Mouse (Mus musculus) forebrain, embryonic 15.5 days (tissue): Measurements from ENCODE around the gene Tmem104. TPM values are rescaled to one million over a fixed set of nuclear protein-coding genes. Genes with fewer than 3 reads are reported as not detected.

ENCODE experiments used
- ATAC-seq: fragments of 200-750 bp; cut with Nextera tagmentation; replicated peaks from 2 replicates; pipeline ENCODE4 v1.8.0; 2017; ENCODE audit warnings: mild to moderate bottlenecking, moderate TSS enrichment, moderate library complexity
- H3K27ac ChIP-seq: fragments of 300-500 bp; sonication (generic); replicated peaks from 2 replicates; pipeline ENCODE4 v1.5.1; 2015; ENCODE audit warnings: mild to moderate bottlenecking, inconsistent platforms
- H3K27me3 ChIP-seq: fragments of 300-500 bp; sonication (generic); 2 replicates; pipeline ENCODE4 v1.6.1; 2015; ENCODE audit warnings: inconsistent platforms
- H3K36me3 ChIP-seq: fragments of 300-500 bp; sonication (generic); 2 replicates; pipeline ENCODE4 v1.6.1; 2015; ENCODE audit warnings: mild to moderate bottlenecking, inconsistent platforms
- H3K4me1 ChIP-seq: fragments of 300-500 bp; sonication (generic); 2 replicates; pipeline ENCODE4 v1.6.1; 2015; ENCODE audit warnings: inconsistent platforms
- H3K4me2 ChIP-seq: fragments of 300-500 bp; sonication (generic); replicated peaks from 2 replicates; pipeline ENCODE4 v1.6.1; 2015; ENCODE audit warnings: mild to moderate bottlenecking, inconsistent platforms
- H3K4me3 ChIP-seq: fragments of 300-500 bp; sonication (generic); 2 replicates; pipeline ENCODE4 v1.5.1; 2015; ENCODE audit warnings: mild to moderate bottlenecking, inconsistent platforms
- H3K9ac ChIP-seq: fragments of 300-500 bp; sonication (generic); replicated peaks from 2 replicates; pipeline ENCODE4 v1.6.1; 2015; ENCODE audit warnings: mild to moderate bottlenecking, inconsistent platforms
- H3K9me3 ChIP-seq: fragments of 300-500 bp; sonication (generic); 2 replicates; pipeline ENCODE4 v1.6.1; 2016; ENCODE audit warnings: inconsistent platforms
- WGBS: fragments of 180-500 bp; shearing (Covaris S2); methylation state at CpG from one replicate; pipeline ENCODE4 v1.1.7; 2015; ENCODE audit warnings: mixed read lengths; 5-methylcytosine and 5-hydroxymethylcytosine counted together
- polyA plus RNA-seq: library from polyadenylated mRNA; unstranded; fragments of >200 nt; fragmentation: Nextera tagmentation; extraction: Ambion mirVana; gene quantifications from 2 replicates; pipeline ENCODE4 v1.2.1, GENCODE M21; 2015

Tmem104 gene
- polyA plus RNA-seq, 1 experiment from 2014 or later: 10.8 TPM

GRCm38 (mm10) chr11:115227640-115228039 lies 40.4 kb downstream of the Tmem104 start:
- no peak; the same call in 1 of the 2 replicates for ATAC-seq
- H3K9ac ChIP-seq: no peak overlapping the region
- H3K4me1 ChIP-seq: peaks cover 80% of the 10 kb centered on the region
- H3K9me3 ChIP-seq: no peaks in the 10 kb centered on the region
- peak overlapping the region; percentile 78 for H3K27ac ChIP-seq
- H3K4me2 ChIP-seq: no peak overlapping the region
- H3K4me3 ChIP-seq: no peak overlapping the region
- WGBS: 29% methylated on average over 12 of the region's 12 CpGs
- no peaks in the 10 kb centered on the region for H3K36me3 ChIP-seq
- H3K27me3 ChIP-seq: no peaks in the 10 kb centered on the region

- no peak overlapping the region for H3K4me2 ChIP-seq
- H3K27ac ChIP-seq: no peak overlapping the region
- no peaks in the 10 kb centered on the region for H3K27me3 ChIP-seq
- no peak for ATAC-seq
- no peaks in the 10 kb centered on the region for H3K36me3 ChIP-seq
- peaks cover 80% of the 10 kb centered on the region for H3K4me1 ChIP-seq
- no peak overlapping the region for H3K9ac ChIP-seq
- 74% methylated on average over 7 of the region's 7 CpGs for WGBS
- H3K4me3 ChIP-seq: no peak overlapping the region
- no peaks in the 10 kb centered on the region for H3K9me3 ChIP-seq
Observed at GRCm38 (mm10) chr11:115228430-115228829, 41.1 kb downstream of the Tmem104 start.

- H3K4me1 ChIP-seq: peaks cover 82% of the 10 kb centered on the region
- H3K27ac ChIP-seq: no peak overlapping the region
- no peaks in the 10 kb centered on the region for H3K27me3 ChIP-seq
- H3K36me3 ChIP-seq: no peaks in the 10 kb centered on the region
- H3K9ac ChIP-seq: no peak overlapping the region
- 47% methylated on average over 15 of the region's 15 CpGs for WGBS
- no peak overlapping the region for H3K4me2 ChIP-seq
- H3K4me3 ChIP-seq: no peak overlapping the region
- no peaks in the 10 kb centered on the region for H3K9me3 ChIP-seq
- no peak for ATAC-seq
Observed at GRCm38 (mm10) chr11:115229021-115229930, 42.0 kb downstream of the Tmem104 start.

GRCm38 (mm10) chr11:115231168-115231915 lies 44.1 kb downstream of the Tmem104 start:
- WGBS: 55% methylated on average over 14 of the region's 14 CpGs
- Histone ChIP-seq H3K27ac (peak overlapping the region; percentile 81), H3K4me2 (no peak overlapping the region), H3K4me1 (peaks cover 66% of the 10 kb centered on the region), H3K9ac (no peak overlapping the region), H3K4me3 (no peak overlapping the region), H3K36me3 (no peaks in the 10 kb centered on the region), H3K27me3 (no peaks in the 10 kb centered on the region), H3K9me3 (no peaks in the 10 kb centered on the region)
- ATAC-seq: no peak

GRCm38 (mm10) chr11:115231924-115232323 lies 44.6 kb downstream of the Tmem104 start:
- no peaks in the 10 kb centered on the region for H3K36me3 ChIP-seq
- peak overlapping the region; percentile 81 for H3K27ac ChIP-seq
- ATAC-seq: peak; percentile 47
- WGBS: 25% methylated on average over 9 of the region's 9 CpGs
- H3K4me3 ChIP-seq: no peak overlapping the region
- no peaks in the 10 kb centered on the region for H3K9me3 ChIP-seq
- H3K4me2 ChIP-seq: no peak overlapping the region
- no peak overlapping the region for H3K9ac ChIP-seq
- no peaks in the 10 kb centered on the region for H3K27me3 ChIP-seq
- H3K4me1 ChIP-seq: peaks cover 60% of the 10 kb centered on the region

GRCm38 (mm10) chr11:115232889-115233288 lies 45.6 kb downstream of the Tmem104 start:
- Histone ChIP-seq H3K4me3 (no peak overlapping the region), H3K4me2 (no peak overlapping the region), H3K9me3 (no peaks in the 10 kb centered on the region), H3K9ac (no peak overlapping the region), H3K27ac (peak overlapping the region; percentile 81; the same call in 1 of the 2 replicates), H3K27me3 (no peaks in the 10 kb centered on the region), H3K4me1 (peaks cover 50% of the 10 kb centered on the region), H3K36me3 (no peaks in the 10 kb centered on the region)
- WGBS: 78% methylated on average over 5 of the region's 5 CpGs
- no peak for ATAC-seq

GRCm38 (mm10) chr11:115233526-115234290 lies 46.4 kb downstream of the Tmem104 start:
- no peak overlapping the region for H3K9ac ChIP-seq
- H3K27ac ChIP-seq: 0 out of 2 replicates have a peak overlapping the region, but pooled peaks have one; percentile 14
- ATAC-seq: 0 out of 2 replicates have a peak, but pooled peaks have one; percentile 10
- WGBS: 50% methylated on average over 20 of the region's 20 CpGs
- H3K4me1 ChIP-seq: peaks cover 43% of the 10 kb centered on the region
- H3K4me3 ChIP-seq: no peak overlapping the region
- no peak overlapping the region for H3K4me2 ChIP-seq
- H3K27me3 ChIP-seq: no peaks in the 10 kb centered on the region
- H3K9me3 ChIP-seq: no peaks in the 10 kb centered on the region
- H3K36me3 ChIP-seq: no peaks in the 10 kb centered on the region

- no peak for ATAC-seq
- Histone ChIP-seq H3K9me3 (no peaks in the 10 kb centered on the region), H3K9ac (no peak overlapping the region), H3K4me1 (peaks cover 40% of the 10 kb centered on the region), H3K36me3 (no peaks in the 10 kb centered on the region), H3K4me3 (no peak overlapping the region), H3K4me2 (no peak overlapping the region), H3K27ac (no peak overlapping the region), H3K27me3 (no peaks in the 10 kb centered on the region)
- WGBS: 83% methylated on average over 15 of the region's 15 CpGs
Observed at GRCm38 (mm10) chr11:115234320-115235044, 47.2 kb downstream of the Tmem104 start.

- H3K36me3 ChIP-seq: no peaks in the 10 kb centered on the region
- ATAC-seq: no peak
- H3K27ac ChIP-seq: no peak overlapping the region
- H3K4me1 ChIP-seq: peaks cover 31% of the 10 kb centered on the region
- no peaks in the 10 kb centered on the region for H3K9me3 ChIP-seq
- no peak overlapping the region for H3K4me3 ChIP-seq
- H3K27me3 ChIP-seq: no peaks in the 10 kb centered on the region
- H3K9ac ChIP-seq: no peak overlapping the region
- no peak overlapping the region for H3K4me2 ChIP-seq
- 66% methylated on average over 5 of the region's 5 CpGs for WGBS
Observed at GRCm38 (mm10) chr11:115236570-115236969, 49.3 kb downstream of the Tmem104 start.

- Histone ChIP-seq H3K4me2 (no peak overlapping the region), H3K4me1 (peaks cover 8% of the 10 kb centered on the region), H3K9ac (no peak overlapping the region), H3K36me3 (no peaks in the 10 kb centered on the region), H3K9me3 (no peaks in the 10 kb centered on the region), H3K27me3 (no peaks in the 10 kb centered on the region), H3K27ac (no peak overlapping the region), H3K4me3 (no peak overlapping the region)
- no peak for ATAC-seq
- WGBS: 84% methylated on average over 11 of the region's 11 CpGs
Observed at GRCm38 (mm10) chr11:115241402-115241801, 54.1 kb downstream of the Tmem104 start.

GRCm38 (mm10) chr11:115242746-115243145 lies 55.5 kb downstream of the Tmem104 start:
- H3K4me1 ChIP-seq: peaks cover 21% of the 10 kb centered on the region

More at GRCm38 (mm10) chr11:115242746-115243145, 55.5 kb downstream of the Tmem104 start:
- Histone ChIP-seq H3K9me3 (no peaks in the 10 kb centered on the region), H3K4me3 (no peak overlapping the region), H3K4me2 (no peak overlapping the region), H3K9ac (no peak overlapping the region), H3K27ac (no peak overlapping the region), H3K27me3 (0 out of 2 replicates have a peak, but pooled peaks cover under 1% of the 10 kb centered on the region), H3K36me3 (no peaks in the 10 kb centered on the region)
- 84% methylated on average over 3 of the region's 3 CpGs for WGBS
- ATAC-seq: no peak
